Mouse (Mus musculus) granulocyte monocyte progenitor cell, adult 5-6 weeks (primary cell): ENCODE measurements around the gene Bspry. TPM values are rescaled to one million over a fixed set of nuclear protein-coding genes. Genes with fewer than 3 reads are reported as not detected.
A peak's percentile ranks its signal among the peaks of the same experiment; 100 is the strongest.
"Not testable (repeated sequence)": the region's sequence is repeated elsewhere in the genome, so short reads cannot be mapped to it uniquely, and the experiment has no call there.

Experiments
- ATAC-seq: replicated peaks from 2 replicates; pipeline ENCODE4 v1.8.0; 2016; ENCODE audit warnings: mild to moderate bottlenecking, moderate TSS enrichment, inconsistent platforms; ENCODE audit not compliant: poor library complexity, severe bottlenecking
- total RNA-seq, 2 experiments: library from RNA; stranded (forward) in 1 of 2; stranded (reverse) in 1 of 2; fragments of 200-712, 200-1000 nt in 1 of 2; fragments of >200 nt in 1 of 2; fragmentation: Nextera tagmentation in 1 of 2; gene quantifications; 2 replicates each; pipeline ENCODE4 v1.2.3; 2014 to 2017

The Bspry gene
- total RNA-seq, 2 experiments from 2014 or later, result not detected

DNA sequence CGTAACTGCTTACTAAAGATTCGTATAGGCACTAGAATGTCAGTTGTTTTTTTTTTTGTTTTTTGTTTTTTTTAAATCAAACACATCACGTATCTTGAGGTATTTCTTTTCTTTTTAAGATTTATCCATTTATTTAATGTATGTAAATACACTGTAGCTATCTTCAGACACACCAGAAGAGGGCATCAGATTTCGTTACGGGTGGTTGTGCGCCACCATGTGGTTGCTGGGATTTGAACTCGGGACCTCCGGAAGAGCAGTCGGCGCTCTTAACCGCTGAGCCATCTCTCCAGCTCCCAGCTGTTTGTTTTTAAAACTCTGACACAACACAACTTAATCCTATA, 288 bp upstream of the Bspry start:
- not testable (repeated sequence) for ATAC-seq

DNA sequence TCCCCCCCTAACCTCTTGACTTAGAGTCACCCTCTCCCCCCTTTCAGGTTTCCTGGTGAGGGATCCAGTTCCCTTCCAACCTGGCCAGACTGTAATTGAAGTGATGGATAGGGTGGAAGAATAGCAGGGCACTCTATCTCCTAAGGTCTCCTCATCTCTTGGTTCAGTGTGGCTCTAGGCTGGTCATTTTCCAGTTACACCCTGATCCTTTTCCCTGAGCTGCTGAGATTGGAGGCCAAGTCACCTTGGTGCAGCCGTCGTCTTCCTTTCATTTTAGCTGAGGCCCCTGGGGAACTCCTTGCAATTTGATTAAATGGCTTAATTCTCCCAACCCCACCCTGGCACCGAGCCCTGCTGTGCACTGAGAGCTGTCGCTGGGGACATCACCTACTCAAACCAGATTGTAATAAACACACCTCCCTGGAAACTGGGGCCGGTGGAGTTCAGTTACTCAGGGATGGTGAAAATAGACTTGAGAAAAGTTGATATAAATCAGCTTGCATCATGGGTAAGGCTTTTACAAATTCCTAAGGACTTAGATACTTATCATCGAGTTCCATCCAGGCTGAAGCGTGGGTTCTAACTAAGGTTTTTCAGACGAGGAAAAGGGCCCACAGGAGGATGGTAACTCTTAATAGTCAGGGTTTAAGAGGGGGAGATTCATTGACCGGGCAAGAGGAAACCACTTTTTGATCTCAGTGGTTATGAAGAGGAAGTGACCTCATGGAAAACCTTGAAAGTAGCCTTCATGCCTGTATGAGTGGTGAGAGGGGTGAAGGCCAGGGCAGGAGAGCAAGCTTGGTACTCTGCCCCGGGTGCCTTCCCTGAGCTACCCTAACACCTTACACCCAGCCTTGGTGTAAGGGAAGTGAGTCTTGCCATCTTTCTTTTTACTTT, 1.1 kb downstream of the Bspry start:
- ATAC-seq, result peak; percentile 78

DNA sequence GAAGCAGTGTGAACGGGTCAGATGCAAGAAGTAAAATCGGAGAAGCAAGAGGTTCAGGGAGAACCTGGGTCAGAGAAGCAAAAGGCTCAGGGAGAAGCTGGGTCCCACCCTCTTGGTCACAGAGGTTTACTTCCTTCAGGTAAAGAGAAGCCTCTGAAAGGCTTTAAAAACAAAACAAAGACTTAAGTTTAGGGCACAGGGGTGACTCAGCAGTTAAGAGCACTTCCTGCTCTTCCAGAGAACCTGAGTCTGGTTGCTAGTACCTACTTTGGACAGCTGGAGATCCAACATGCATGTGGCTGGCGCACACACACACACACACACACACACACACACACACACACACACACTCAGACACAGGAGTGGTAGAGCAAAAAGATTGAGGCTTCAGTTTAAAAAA, 5.1 kb downstream of the Bspry start:
- ATAC-seq, result 0 out of 2 replicates have a peak, but pooled peaks have one; percentile 13

DNA sequence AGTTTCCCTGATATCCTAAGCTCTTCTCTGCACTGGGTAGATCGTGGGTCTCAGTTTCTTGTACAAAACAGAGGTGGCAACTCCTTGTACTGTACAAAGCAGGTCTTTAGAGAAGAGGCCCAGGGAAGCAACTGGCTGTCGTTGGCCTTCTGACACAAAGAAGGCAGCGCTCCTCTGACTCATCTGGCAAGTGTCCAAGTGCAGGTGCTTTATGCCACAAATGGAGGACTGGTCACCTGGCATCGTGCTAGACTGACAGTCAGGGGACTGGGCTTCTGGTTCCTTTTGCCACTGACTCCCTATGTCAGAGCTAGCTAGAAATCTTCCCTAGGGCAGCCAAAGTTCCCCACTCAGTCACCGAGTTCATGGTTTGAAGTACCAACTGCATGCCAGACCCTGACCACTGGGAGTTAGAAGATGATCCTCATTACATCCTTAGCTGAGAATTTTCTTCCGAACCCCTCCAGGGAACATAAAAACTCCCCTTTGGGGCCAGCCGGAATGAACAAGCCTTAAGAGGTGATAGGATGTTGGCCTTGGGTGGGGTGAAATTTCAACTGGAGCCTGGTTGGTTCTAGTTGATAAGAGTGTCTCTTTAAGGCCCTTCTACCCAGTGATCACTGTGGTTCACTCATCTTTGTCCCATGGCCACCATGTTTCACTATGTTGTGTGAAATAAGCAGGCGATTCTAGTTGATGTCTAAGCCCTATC, 5.8 kb downstream of the Bspry start:
- ATAC-seq, result no peak

DNA sequence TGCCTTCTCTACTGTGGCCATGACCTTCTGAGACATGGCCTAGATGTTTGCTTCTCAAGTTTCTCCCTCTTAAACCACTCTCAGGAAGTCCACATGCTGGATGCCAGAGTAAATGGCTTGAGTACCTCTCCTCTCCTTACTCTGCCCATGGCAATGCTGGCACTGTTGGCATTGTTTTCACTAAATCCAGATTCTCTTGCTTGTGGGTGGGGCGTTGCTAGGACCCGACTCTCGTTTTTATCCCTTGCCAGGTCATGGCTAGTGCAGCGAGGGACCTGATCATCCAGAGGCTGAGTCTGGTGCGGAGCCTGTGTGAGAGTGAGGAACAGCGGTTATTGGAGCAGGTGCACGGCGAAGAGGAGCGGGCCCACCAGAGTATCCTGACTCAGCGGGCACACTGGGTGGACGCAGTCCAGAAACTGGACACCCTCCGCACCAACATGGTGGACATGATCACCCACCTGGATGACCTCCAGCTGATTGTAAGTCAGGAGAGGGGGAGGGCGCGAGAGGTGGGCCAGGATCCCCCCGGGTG, 6.4 kb downstream of the Bspry start:
- ATAC-seq, result no peak

DNA sequence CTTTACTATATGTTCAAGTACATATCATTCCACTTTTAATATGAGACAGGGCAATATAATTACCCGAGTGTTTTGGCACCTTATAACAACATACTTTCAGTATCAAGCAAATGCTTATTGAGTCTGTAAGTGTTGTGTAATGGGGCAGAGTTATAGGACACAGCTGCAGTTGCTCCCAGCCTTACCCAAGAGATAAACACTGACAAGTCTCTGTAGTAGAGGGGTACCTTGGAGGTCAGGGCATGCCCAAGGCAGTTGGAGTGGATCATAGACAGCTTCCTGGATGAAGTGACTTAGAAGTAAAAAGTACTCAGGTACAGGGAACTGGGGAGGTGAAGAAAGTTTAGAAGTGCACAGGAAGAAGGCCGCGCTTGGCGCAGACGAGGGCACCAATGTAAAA, 7.3 kb downstream of the Bspry start:
- no peak for ATAC-seq

DNA sequence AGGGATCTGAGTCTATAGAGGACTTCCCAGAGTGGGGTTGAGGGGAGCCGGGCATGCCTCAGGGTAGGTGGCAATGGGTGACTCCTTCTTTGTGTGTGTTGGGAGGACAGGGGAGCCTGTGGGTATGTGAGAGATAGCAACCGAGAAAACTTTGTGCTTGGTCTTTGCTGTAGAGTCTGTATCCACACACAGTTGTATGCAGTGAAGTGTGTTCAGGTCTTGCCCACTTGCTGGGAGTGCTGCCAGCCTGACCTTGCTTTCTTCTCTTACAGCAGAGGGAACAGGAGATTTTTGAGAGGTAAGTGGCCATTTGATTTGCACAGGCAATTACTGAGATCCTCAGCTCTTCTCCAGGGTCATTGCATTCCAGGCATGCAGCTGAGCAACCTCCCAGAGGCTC, 8.1 kb downstream of the Bspry start:
- ATAC-seq, result no peak

DNA sequence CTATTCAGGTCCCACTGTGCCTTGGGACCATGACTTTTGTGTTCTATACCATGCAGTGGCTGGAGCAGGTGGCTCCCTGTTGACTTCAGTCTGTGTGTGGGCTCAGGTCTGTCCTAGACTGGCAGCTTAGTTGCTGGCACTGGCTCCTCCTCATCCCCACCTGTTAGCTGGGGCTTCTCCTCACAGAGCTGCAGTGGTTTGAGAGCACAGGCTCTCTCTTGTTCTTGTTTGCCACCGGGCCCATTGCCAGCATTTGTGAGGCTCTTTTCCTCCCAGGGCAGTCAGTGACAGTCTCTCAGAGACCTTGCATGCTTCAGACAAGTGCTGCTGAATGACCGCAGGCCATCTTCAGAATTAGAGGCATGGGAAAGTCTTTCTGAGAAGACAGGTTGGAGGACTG, 12.8 kb downstream of the Bspry start:
- ATAC-seq, result no peak

DNA sequence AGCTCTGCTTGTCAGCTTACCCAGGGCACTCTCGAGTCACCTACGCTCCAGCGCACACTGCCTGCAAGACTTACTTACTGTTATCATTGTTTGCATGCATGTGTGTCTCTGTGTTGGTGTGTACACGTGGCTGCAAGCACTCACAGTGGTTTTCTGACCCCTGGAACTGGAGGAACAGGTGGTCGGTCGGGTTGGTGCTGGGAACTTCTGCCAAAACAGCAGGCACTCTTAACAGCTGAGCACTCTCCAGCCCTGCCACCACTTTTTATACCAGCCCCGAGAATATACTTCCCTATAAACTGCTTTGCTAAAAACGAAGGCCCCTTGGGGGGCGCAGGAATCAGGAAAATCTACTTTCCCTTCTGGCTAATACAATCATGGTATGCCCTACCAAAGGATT, 14.4 kb downstream of the Bspry start:
- no peak for ATAC-seq

DNA sequence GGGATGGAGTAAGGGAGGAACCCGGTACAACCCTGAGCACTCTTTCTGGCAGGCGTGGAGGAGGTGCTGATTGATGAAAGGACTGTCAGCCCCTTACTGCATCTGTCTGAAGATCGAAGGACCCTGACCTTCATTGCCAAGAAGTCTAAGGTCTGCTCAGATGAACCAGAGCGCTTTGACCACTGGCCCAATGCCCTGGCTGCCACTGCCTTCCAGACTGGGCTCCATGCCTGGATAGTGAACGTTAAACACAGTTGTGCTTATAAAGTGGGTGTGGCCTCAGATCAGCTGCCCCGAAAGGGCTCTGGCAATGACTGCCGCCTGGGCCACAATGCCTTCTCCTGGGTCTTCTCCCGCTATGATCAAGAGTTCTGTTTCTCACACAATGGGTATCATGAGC, 16.1 kb downstream of the Bspry start:
- no peak for ATAC-seq

DNA sequence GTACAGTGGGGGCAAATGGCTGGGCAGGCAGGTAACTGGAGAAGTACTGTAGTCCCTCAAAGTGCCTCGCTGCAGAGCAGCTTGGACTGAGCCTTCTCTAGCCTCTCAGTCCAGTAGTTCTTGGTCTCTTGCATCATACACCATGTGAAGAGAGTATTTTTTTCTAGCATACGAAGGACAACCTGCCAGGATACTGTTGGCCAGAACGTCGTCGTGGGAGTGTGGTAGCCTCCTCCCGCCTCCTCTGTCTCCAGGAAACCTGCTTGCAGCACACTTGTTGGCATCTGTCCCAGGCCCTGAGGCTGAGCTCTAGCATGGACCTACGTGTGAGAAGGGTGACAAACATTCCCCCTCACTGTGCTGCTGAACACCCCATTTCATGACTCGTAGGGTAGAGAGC, 17.0 kb downstream of the Bspry start:
- ATAC-seq, result peak; percentile 88

DNA sequence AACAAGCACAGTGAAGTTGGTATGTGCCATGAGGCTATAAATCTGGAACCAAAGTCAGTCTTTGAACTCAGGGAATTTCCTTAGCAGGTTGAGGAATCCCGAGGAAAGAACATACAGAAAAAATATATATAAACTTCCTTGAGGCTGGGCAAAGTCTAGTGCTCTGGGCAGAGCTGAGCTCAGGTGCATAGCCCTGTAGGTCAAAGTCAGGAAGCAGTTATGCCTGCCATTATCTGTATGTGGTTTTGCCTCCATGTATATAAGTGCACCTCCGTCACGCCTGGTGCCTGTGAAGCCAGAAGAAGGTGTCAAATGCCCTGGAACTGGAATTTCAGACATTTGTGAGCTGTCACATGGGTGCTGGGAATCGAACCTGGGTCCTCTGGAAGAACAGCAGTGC, 20.9 kb downstream of the Bspry start:
- no peak for ATAC-seq

DNA sequence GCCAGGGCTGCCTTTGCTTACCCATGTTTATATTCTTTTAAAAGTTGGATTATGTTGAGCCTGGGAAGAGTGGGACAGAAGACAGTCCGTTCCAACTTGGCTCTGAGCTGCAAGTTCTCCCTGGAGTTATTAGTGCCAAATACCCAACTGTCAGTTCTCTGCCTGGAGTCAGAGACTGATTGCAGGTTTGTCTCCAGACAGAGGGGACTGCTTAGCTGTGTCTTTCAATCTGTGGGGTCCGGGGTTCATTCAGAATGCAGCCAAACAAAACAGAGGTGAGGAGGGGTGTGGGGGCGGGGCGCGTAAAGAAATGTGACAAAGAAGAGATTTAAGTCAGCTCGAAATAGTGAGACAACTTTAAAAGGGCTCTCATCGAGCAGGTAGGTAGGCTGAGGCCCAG, 21.7 kb downstream of the Bspry start:
- no peak for ATAC-seq

DNA sequence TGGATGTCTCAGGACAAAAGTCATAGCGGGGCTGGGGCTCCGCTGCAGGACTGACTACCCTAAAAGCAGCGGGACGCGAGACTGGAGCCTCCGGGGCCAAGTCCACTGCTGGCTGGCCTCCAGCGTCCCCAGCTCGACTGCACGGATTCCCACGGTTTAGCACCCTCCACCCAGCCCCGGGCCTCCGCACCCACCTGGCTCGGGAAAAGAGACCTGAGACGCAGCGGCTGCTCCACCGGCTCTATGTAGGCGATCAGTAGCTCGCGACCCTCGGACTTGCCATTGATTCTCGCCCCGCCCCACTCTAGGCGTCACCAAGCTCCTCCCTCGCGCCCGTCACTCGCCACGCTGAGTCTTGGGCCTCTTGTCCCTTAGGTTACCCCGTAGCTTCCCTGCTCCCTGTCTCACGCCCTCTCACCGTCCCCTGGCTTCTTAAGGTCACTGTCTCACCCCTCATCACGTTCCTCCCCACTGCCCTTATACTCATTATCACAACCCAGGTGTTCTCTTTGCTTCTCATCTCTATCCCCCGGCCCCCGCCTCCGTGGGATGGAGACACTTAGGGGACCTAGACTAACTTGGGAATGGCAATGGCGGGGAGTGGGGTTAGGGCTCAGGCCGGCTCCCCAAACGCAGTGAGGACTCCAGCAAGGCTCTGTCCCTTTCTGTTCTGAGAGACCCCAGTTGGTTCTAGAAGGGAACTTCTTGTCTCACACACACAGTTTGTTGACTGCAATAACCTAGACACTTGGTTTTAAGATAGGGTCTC, 22.3 kb downstream of the Bspry start:
- ATAC-seq, result peak; percentile 99

DNA sequence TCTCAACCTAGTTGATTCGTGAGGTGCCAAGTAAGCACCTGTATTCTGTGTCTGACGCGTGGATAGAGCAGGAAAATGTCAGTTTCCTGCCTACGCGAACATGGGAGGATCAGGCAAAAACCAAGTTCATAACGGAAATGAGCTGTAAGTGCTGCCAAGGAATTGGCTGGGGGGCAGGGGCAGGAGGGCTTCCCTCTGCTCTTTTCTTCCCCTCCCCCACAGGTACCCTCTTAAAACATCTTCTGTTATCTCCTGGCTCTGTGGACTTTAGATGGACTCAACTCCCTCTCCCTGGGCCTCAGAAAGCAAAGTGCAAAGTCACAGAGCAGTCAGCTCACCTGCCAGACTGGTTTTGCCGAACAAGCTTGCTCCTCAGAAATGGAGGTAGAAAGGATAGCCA, 23.1 kb downstream of the Bspry start:
- ATAC-seq, result no peak

DNA sequence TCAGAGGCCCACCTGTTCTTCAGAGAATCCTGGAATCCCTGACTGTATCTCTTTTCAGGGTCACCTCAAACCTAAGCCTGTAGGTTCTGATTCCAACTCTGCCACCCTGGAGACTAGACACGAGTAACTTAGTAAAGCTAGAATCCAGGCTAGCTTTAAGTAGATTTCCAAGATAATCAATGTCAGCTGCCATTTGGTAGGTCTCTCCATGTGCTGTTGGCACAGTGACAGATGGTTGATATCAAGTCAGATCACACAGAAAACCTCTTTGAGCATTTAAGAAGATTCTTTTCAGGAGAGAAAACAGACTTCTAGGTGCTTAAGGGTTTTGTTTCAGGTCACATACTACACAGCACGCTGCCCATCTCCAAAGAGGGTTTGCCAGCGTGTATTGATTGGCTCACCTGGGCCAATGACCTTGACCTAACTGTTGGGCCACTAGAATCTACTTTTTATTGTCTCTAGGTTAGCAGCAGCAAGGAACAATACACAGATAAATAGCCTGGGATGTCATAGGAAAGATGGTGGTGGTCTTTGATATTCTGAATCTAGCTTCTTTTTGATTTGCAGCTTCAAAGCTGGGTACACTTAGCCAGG, 23.6 kb downstream of the Bspry start, which contains the start of gene Hdhd3:
Gene Hdhd3 (minus strand): TSS at position 94 of the 597 bp plus-strand sequence.
- no peak for ATAC-seq

DNA sequence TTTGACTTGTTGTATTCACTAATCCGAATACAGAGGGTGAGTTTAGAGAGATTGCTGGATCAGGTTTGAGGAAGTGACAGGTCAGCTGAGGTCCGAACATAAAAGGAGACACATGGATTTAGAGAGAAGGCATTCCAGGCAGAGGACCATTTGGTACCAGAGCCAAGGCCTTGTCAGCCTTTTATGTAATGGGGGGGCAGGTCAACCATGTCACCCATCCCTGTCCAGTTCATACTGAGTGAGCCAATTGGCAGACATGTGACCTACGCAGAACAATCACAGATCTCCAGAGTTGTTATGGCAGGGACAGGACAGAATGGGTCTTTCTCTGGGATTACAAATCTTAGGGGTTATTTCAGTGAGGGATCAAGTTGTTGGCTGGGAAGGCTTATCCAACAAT, 26.1 kb downstream of the Bspry start:
- no peak for ATAC-seq

DNA sequence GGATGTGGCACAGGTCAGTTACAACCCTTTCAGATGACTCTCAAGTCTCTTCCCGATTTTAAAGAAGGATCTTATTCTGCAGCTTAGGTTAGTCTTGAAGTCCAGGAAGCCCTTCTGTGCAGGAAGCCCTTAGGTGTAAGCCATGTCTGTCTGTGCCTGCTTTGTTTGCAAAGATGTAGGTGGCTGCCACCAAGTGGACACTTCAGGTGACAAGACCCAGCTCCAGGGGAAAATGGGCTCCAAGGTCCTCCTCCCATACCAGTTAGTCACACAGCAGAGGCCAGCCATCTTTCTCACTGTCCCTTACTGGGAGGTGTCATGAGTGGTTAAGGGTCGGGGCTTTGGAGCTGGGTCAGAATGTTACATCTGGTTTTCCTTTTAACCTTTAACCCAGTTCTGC, 26.9 kb downstream of the Bspry start:
- ATAC-seq, result no peak

DNA sequence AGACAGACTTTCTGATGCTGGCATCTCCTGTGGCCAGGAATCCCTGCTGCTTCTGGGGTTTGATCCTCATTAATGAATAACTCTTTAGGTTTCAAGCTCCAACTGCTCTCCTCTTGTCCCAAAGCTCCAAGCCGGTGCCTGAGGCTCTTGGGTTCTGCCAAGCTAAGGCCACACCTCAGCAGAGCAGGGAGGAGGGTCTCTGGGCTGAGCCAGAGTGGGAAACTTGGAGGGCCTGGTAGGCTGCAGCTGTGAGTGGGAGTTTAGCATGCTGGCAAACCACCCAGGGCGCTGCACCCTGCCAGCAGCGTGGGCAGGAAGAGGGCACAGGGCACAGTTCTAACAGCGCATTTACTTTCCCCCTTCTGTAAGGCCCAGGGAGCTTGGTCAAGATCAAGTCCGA, 29.0 kb downstream of the Bspry start:
- no peak for ATAC-seq

DNA sequence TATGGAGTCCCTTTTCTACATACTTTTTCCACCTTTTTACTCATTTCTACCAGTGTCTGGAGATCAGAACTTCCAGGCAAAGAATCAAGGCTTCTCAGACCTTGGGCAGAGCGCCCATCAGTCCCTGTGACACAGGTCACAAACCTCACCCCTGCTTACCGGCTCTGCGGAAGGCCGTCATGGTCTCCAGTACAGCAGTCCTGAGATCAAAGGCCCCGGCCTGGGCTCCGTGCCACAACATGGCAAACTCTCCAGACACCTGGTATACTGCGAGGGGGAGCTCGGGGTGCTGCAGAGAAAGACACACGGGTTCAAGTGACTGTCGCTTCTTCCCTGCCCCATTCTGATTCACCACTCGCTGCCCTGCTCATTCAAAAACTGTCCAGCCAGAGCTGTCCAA, 30.1 kb downstream of the Bspry start:
- no peak for ATAC-seq
